Mouse (Mus musculus) neural tube, embryonic 12.5 days (tissue): Measurements from ENCODE around the gene Usp32. TPM values are rescaled to one million over a fixed set of nuclear protein-coding genes. Genes with fewer than 3 reads are reported as not detected.
"Not testable (repeated sequence)": the region's sequence is repeated elsewhere in the genome, so short reads cannot be mapped to it uniquely, and the experiment has no call there.

Source experiments
- ATAC-seq: fragments of 200-750 bp; cut with Nextera tagmentation; 2 replicates; pipeline ENCODE4 v1.8.0; 2017; ENCODE audit warnings: low read depth, mild to moderate bottlenecking, moderate TSS enrichment, moderate library complexity; ENCODE audit not compliant: low FRiP score
- H3K27ac ChIP-seq: fragments of 300-500 bp; sonication (generic); 2 replicates; pipeline ENCODE4 v1.5.1; 2016
- H3K27me3 ChIP-seq: fragments of 300-500 bp; sonication (generic); replicated peaks from 2 replicates; pipeline ENCODE4 v1.6.1; 2016; ENCODE audit warnings: mild to moderate bottlenecking
- H3K36me3 ChIP-seq: fragments of 300-500 bp; sonication (generic); 2 replicates; pipeline ENCODE4 v1.6.1; 2016; ENCODE audit warnings: mild to moderate bottlenecking
- H3K4me1 ChIP-seq: fragments of 300-500 bp; sonication (generic); 2 replicates; pipeline ENCODE4 v1.6.1; 2016
- H3K4me2 ChIP-seq: fragments of 300-500 bp; sonication (generic); replicated peaks from 2 replicates; pipeline ENCODE4 v1.6.1; 2016; ENCODE audit warnings: mild to moderate bottlenecking
- H3K4me3 ChIP-seq: fragments of 300-500 bp; sonication (generic); 2 replicates; pipeline ENCODE4 v1.5.1; 2016
- H3K9ac ChIP-seq: fragments of 300-500 bp; sonication (generic); 2 replicates; pipeline ENCODE4 v1.6.1; 2016; ENCODE audit warnings: mild to moderate bottlenecking
- H3K9me3 ChIP-seq: fragments of 300-500 bp; sonication (generic); 2 replicates; pipeline ENCODE4 v1.6.1; 2016; ENCODE audit warnings: mild to moderate bottlenecking
- WGBS: fragments of 180-500 bp; shearing (Covaris S2); methylation state at CpG from one replicate; pipeline ENCODE4 v1.1.7; 2016; 5-methylcytosine and 5-hydroxymethylcytosine counted together
- polyA plus RNA-seq: library from polyadenylated mRNA; unstranded; fragments of >200 nt; fragmentation: Nextera tagmentation; extraction: Ambion mirVana; gene quantifications from 2 replicates; pipeline ENCODE4 v1.2.1, GENCODE M21; 2016

Gene Usp32
- polyA plus RNA-seq, 1 experiment from 2014 or later = 9.4 TPM

- WGBS = 85% methylated on average over 1 of the region's 1 CpGs
- Histone ChIP-seq H3K36me3 (no peaks in the 10 kb centered on the region), H3K27me3 (0 out of 2 replicates have a peak, but pooled peaks cover 4% of the 10 kb centered on the region), H3K9ac (no peak overlapping the region), H3K4me3 (no peak overlapping the region), H3K9me3 (no peaks in the 10 kb centered on the region), H3K27ac (no peak overlapping the region), H3K4me1 (no peaks in the 10 kb centered on the region), H3K4me2 (no peak overlapping the region)
- ATAC-seq = no peak
Measured at GRCm38 (mm10) chr11:85167503-85167902, 27.5 kb upstream of the Usp32 start.

GRCm38 (mm10) chr11:85164371-85164770, 24.4 kb upstream of the Usp32 start:
- no peak overlapping the region for H3K9ac ChIP-seq
- H3K4me1 ChIP-seq = no peaks in the 10 kb centered on the region
- no peaks in the 10 kb centered on the region for H3K27me3 ChIP-seq
- H3K36me3 ChIP-seq = no peaks in the 10 kb centered on the region
- no peak overlapping the region for H3K27ac ChIP-seq
- ATAC-seq = no peak
- no peak overlapping the region for H3K4me2 ChIP-seq
- no peak overlapping the region for H3K4me3 ChIP-seq
- no peaks in the 10 kb centered on the region for H3K9me3 ChIP-seq

- H3K4me2 ChIP-seq, H3K9ac ChIP-seq, ATAC-seq, H3K36me3 ChIP-seq, H3K4me3 ChIP-seq, H3K27ac ChIP-seq, H3K9me3 ChIP-seq, H3K27me3 ChIP-seq, H3K4me1 ChIP-seq: not testable (repeated sequence)
- 83% methylated on average over 1 of the region's 1 CpGs for WGBS
Measured at GRCm38 (mm10) chr11:85163014-85163413, 23.1 kb upstream of the Usp32 start.

- H3K27me3 ChIP-seq = no peaks in the 10 kb centered on the region
- 74% methylated on average over 2 of the region's 2 CpGs for WGBS
- no peak overlapping the region for H3K4me2 ChIP-seq
- no peak overlapping the region for H3K4me3 ChIP-seq
- H3K9me3 ChIP-seq = no peaks in the 10 kb centered on the region
- no peak overlapping the region for H3K9ac ChIP-seq
- H3K27ac ChIP-seq = no peak overlapping the region
- no peak for ATAC-seq
- H3K4me1 ChIP-seq = no peaks in the 10 kb centered on the region
- no peaks in the 10 kb centered on the region for H3K36me3 ChIP-seq
Measured at GRCm38 (mm10) chr11:85157301-85157700, 17.3 kb upstream of the Usp32 start.

GRCm38 (mm10) chr11:85152256-85152930, 12.4 kb upstream of the Usp32 start:
- H3K36me3 ChIP-seq = no peaks in the 10 kb centered on the region
- H3K9me3 ChIP-seq = no peaks in the 10 kb centered on the region
- H3K27me3 ChIP-seq = no peaks in the 10 kb centered on the region
- no peak overlapping the region for H3K4me3 ChIP-seq
- H3K4me2 ChIP-seq = no peak overlapping the region
- no peak overlapping the region for H3K9ac ChIP-seq
- H3K4me1 ChIP-seq = no peaks in the 10 kb centered on the region
- H3K27ac ChIP-seq = no peak overlapping the region
- no peak for ATAC-seq
- 88% methylated on average over 2 of the region's 2 CpGs for WGBS

- Histone ChIP-seq H3K9ac (peak overlapping the region; percentile 87), H3K9me3 (no peaks in the 10 kb centered on the region), H3K4me1 (0 out of 2 replicates have a peak, but pooled peaks cover 5% of the 10 kb centered on the region), H3K36me3 (no peaks in the 10 kb centered on the region), H3K4me3 (peak overlapping the region; percentile 79), H3K27me3 (no peaks in the 10 kb centered on the region), H3K27ac (peak overlapping the region; percentile 76), H3K4me2 (peak overlapping the region; percentile 60)
- 2% methylated on average over 17 of the region's 17 CpGs for WGBS
- ATAC-seq = no peak; the same call in 1 of the 2 replicates
Measured at GRCm38 (mm10) chr11:85138776-85139474, 1.0 kb downstream of the Usp32 start.

- Histone ChIP-seq H3K4me2 (no peak overlapping the region), H3K27me3 (no peaks in the 10 kb centered on the region), H3K9ac (no peak overlapping the region), H3K9me3 (no peaks in the 10 kb centered on the region), H3K27ac (no peak overlapping the region), H3K4me1 (no peaks in the 10 kb centered on the region), H3K36me3 (no peaks in the 10 kb centered on the region), H3K4me3 (no peak overlapping the region)
- 80% methylated on average over 2 of the region's 2 CpGs for WGBS
- ATAC-seq = no peak
Measured at GRCm38 (mm10) chr11:85131542-85131941, 8.4 kb downstream of the Usp32 start.

GRCm38 (mm10) chr11:85128883-85129282, 11.1 kb downstream of the Usp32 start:
- ATAC-seq = no peak
- H3K27me3 ChIP-seq = no peaks in the 10 kb centered on the region
- no peak overlapping the region for H3K27ac ChIP-seq
- H3K9me3 ChIP-seq = no peaks in the 10 kb centered on the region
- no peak overlapping the region for H3K4me2 ChIP-seq
- H3K4me1 ChIP-seq = no peaks in the 10 kb centered on the region
- H3K36me3 ChIP-seq = no peaks in the 10 kb centered on the region
- H3K4me3 ChIP-seq = no peak overlapping the region
- no peak overlapping the region for H3K9ac ChIP-seq
- 91% methylated on average over 1 of the region's 1 CpGs for WGBS

GRCm38 (mm10) chr11:85126257-85127102, 13.5 kb downstream of the Usp32 start:
- H3K27me3 ChIP-seq = no peaks in the 10 kb centered on the region
- H3K4me3 ChIP-seq = no peak overlapping the region
- no peak overlapping the region for H3K9ac ChIP-seq
- WGBS = 86% methylated on average over 2 of the region's 2 CpGs
- no peaks in the 10 kb centered on the region for H3K9me3 ChIP-seq
- no peaks in the 10 kb centered on the region for H3K36me3 ChIP-seq
- ATAC-seq = no peak
- no peaks in the 10 kb centered on the region for H3K4me1 ChIP-seq
- no peak overlapping the region for H3K27ac ChIP-seq
- no peak overlapping the region for H3K4me2 ChIP-seq

- H3K27ac ChIP-seq = no peak overlapping the region
- 89% methylated on average over 3 of the region's 3 CpGs for WGBS
- H3K9me3 ChIP-seq = no peaks in the 10 kb centered on the region
- H3K4me3 ChIP-seq = no peak overlapping the region
- H3K9ac ChIP-seq = no peak overlapping the region
- H3K27me3 ChIP-seq = no peaks in the 10 kb centered on the region
- no peak for ATAC-seq
- H3K4me2 ChIP-seq = no peak overlapping the region
- H3K4me1 ChIP-seq = no peaks in the 10 kb centered on the region
- H3K36me3 ChIP-seq = no peaks in the 10 kb centered on the region
Measured at GRCm38 (mm10) chr11:85123267-85123992, 16.5 kb downstream of the Usp32 start.

GRCm38 (mm10) chr11:85122073-85122472, 17.9 kb downstream of the Usp32 start:
- no peaks in the 10 kb centered on the region for H3K4me1 ChIP-seq
- H3K9me3 ChIP-seq = no peaks in the 10 kb centered on the region
- no peak overlapping the region for H3K4me2 ChIP-seq
- H3K27me3 ChIP-seq = no peaks in the 10 kb centered on the region
- H3K9ac ChIP-seq = no peak overlapping the region
- H3K4me3 ChIP-seq = no peak overlapping the region
- WGBS = 80% methylated on average over 1 of the region's 1 CpGs
- no peak for ATAC-seq
- H3K36me3 ChIP-seq = no peaks in the 10 kb centered on the region
- no peak overlapping the region for H3K27ac ChIP-seq

- Histone ChIP-seq H3K9me3 (no peaks in the 10 kb centered on the region), H3K4me2 (no peak overlapping the region), H3K4me1 (no peaks in the 10 kb centered on the region), H3K9ac (no peak overlapping the region), H3K27me3 (no peaks in the 10 kb centered on the region), H3K36me3 (no peaks in the 10 kb centered on the region), H3K27ac (no peak overlapping the region), H3K4me3 (no peak overlapping the region)
- ATAC-seq = no peak
Measured at GRCm38 (mm10) chr11:85117160-85117559, 22.8 kb downstream of the Usp32 start.
